31 mouse cellular contexts compared by ENCODE assay signal in genomic region chr17:8621906-8622305, GRCm38 (mm10). TPM values are rescaled to one million over a fixed set of nuclear protein-coding genes. Genes with fewer than 3 reads are reported as not detected.
DNase-seq lines count a peak whose midpoint lies in the region; ATAC-seq and TF ChIP-seq lines count a peak whose summit lies in the region.
"Had no signal": no experiment of that assay in that cellular context is flagged by ENCODE, and none has a peak within 500 bp of the region (broad histone marks: within the 10 kb centered on the region; RNA-seq: fewer than 3 reads in every experiment).

No protein-coding gene starts in this region.

- DNase-seq in gastrocnemius, adult 2 months, result no peak
- DNase-seq in gastrocnemius, adult 18-20 months (ENCODE audit: low spot score), result no peak
- DNase-seq in kidney, adult 11 months, result no peak
- DNase-seq in left cerebral cortex, postnatal 4 days, result peak; percentile 37
- no peak for DNase-seq in left cerebral cortex, adult 18-20 months (ENCODE audit: low spot score in 2 of 2)
- peak; percentile 32 for DNase-seq in limb, embryonic 11.5 days (ENCODE audit: low spot score)
- no peak for DNase-seq in right cerebral cortex, adult 18-20 months
- DNase-seq: adrenal gland, postnatal 14 days; cerebellum, adult 8-10 months; kidney, adult 8-10 months; liver, postnatal 0 days; right cerebral cortex, postnatal 4 days; thymus, adult 18-20 months; thymus, postnatal 36 days had no signal

- TF ChIP-seq CTCF in gastrocnemius, adult 2 months (IDR thresholded peaks at IDR 0.05), result no peak

- 19% methylated on average over 6 of the region's 6 CpGs for WGBS in kidney, embryonic 14.5 days
- WGBS in limb, embryonic 11.5 days, result 36% methylated on average over 6 of the region's 6 CpGs

- ATAC-seq in kidney, embryonic 14.5 days (ENCODE audit: low FRiP score, low TSS enrichment), result peak; percentile 62; the same call in 1 of the 2 replicates
- ATAC-seq in limb, embryonic 11.5 days (ENCODE audit: insufficient number of reproducible peaks, low FRiP score, low TSS enrichment, low read depth), result no peak
- ATAC-seq: CD4-positive, CD25-positive, alpha-beta regulatory T cell, adult 4 months; forebrain, embryonic 16.5 days; liver, postnatal 0 days; lung, postnatal 0 days had no signal

- no peak overlapping the region for H3K9ac ChIP-seq in kidney, embryonic 14.5 days (ENCODE audit: low read depth, low read length)
- H3K9ac ChIP-seq in limb, embryonic 11.5 days (ENCODE audit: low read length), result no peak overlapping the region
- H3K9ac ChIP-seq: liver, postnatal 0 days; midbrain, embryonic 12.5 days had no signal

- H3K36me3 ChIP-seq in kidney, embryonic 14.5 days (ENCODE audit: control insufficient read depth, insufficient read depth, low read length), result no peaks in the 10 kb centered on the region
- H3K36me3 ChIP-seq in limb, embryonic 11.5 days (ENCODE audit: control insufficient read depth, insufficient read depth, low read length), result no peaks in the 10 kb centered on the region
- H3K36me3 ChIP-seq: embryonic facial prominence, embryonic 10.5 days; forebrain, embryonic 10.5 days; midbrain, embryonic 12.5 days had no signal

- H3K4me3 ChIP-seq in gastrocnemius, adult 2 months, result no peak overlapping the region
- H3K4me3 ChIP-seq in kidney, embryonic 14.5 days (ENCODE audit: low read length), result no peak overlapping the region
- no peak overlapping the region for H3K4me3 ChIP-seq in limb, embryonic 11.5 days (ENCODE audit: low read depth, low read length)
- H3K4me3 ChIP-seq: embryonic facial prominence, embryonic 10.5 days; forebrain, embryonic 10.5 days; midbrain, embryonic 12.5 days had no signal

- no peak overlapping the region for H3K4me2 ChIP-seq in kidney, embryonic 14.5 days (replicated peaks; ENCODE audit: low read depth, low read length)
- H3K4me2 ChIP-seq in limb, embryonic 11.5 days (ENCODE audit: low read depth, severe bottlenecking), result no peak overlapping the region
- H3K4me2 ChIP-seq: liver, embryonic 11.5 days; midbrain, embryonic 12.5 days had no signal

- no peaks in the 10 kb centered on the region for H3K27me3 ChIP-seq in kidney, embryonic 14.5 days (ENCODE audit: control insufficient read depth, insufficient read depth, low read length)
- H3K27me3 ChIP-seq in limb, embryonic 11.5 days (ENCODE audit: control insufficient read depth, insufficient read depth, low read length), result no peaks in the 10 kb centered on the region
- H3K27me3 ChIP-seq: midbrain, embryonic 12.5 days had no signal

- H3K4me1 ChIP-seq in kidney, embryonic 14.5 days (ENCODE audit: control insufficient read depth, insufficient read depth, low read length), result peaks cover 15% of the 10 kb centered on the region
- peaks cover 7% of the 10 kb centered on the region; the same call in 1 of the 2 replicates for H3K4me1 ChIP-seq in limb, embryonic 11.5 days (ENCODE audit: control insufficient read depth, insufficient read depth, low read length)
- H3K4me1 ChIP-seq: midbrain, embryonic 12.5 days had no signal

- no peaks in the 10 kb centered on the region for H3K9me3 ChIP-seq in kidney, embryonic 14.5 days (ENCODE audit: control insufficient read depth, low read length)
- no peaks in the 10 kb centered on the region for H3K9me3 ChIP-seq in limb, embryonic 11.5 days (ENCODE audit: control insufficient read depth, low read length)
- H3K9me3 ChIP-seq: embryonic facial prominence, embryonic 10.5 days; forebrain, embryonic 10.5 days; midbrain, embryonic 12.5 days had no signal

- intact Hi-C loops in gastrocnemius, adult 2 months (cut with DNase I), result no loop called here
- intact Hi-C loops in left cerebral cortex, postnatal 4 days (cut with DNase I), result no loop called here

- peak overlapping the region; percentile 28; the same call in 1 of the 2 replicates for H3K27ac ChIP-seq in gastrocnemius, adult 2 months
- peak overlapping the region; percentile 42; the same call in 1 of the 2 replicates for H3K27ac ChIP-seq in kidney, embryonic 14.5 days (ENCODE audit: low read depth, low read length)
- no peak overlapping the region for H3K27ac ChIP-seq in limb, embryonic 11.5 days (replicated peaks; ENCODE audit: low read depth, low read length)
- H3K27ac ChIP-seq: embryonic facial prominence, embryonic 10.5 days; forebrain, embryonic 10.5 days; midbrain, embryonic 12.5 days had no signal

RNA-seq across cellular contexts. Expression of gene Gm17087, which starts 55.2 kb away (rescaled TPM):
- total RNA-seq in gastrocnemius, adult 2 months (2021), result not detected
- total RNA-seq in gastrocnemius, adult 18-20 months (2021), result not detected
- polyA plus RNA-seq in kidney, embryonic 14.5 days (2014; fragmentation: Nextera tagmentation; extraction: Ambion mirVana), result not detected in 2 replicates
- total RNA-seq in left cerebral cortex, postnatal 4 days (2021), result not detected
- total RNA-seq in left cerebral cortex, adult 18-20 months (2021), result not detected
- not detected in 2 replicates for polyA plus RNA-seq in limb, embryonic 11.5 days (2014; fragmentation: Nextera tagmentation; extraction: Ambion mirVana)
- total RNA-seq: adrenal gland, postnatal 14 days; gastrocnemius, postnatal 4 days; layer of hippocampus, adult 8-10 months; left cerebral cortex, postnatal 25 days; monocyte, adult 5-6 weeks had no signal
- polyA plus RNA-seq: cortical plate, adult 2 months; embryonic facial prominence, embryonic 10.5 days; forebrain, embryonic 10.5 days; forebrain, embryonic 16.5 days; heart, postnatal 0 days; hindbrain, embryonic 11.5 days; liver, embryonic 11.5 days; liver, postnatal 0 days; lung, postnatal 0 days; midbrain, embryonic 12.5 days; neural tube, embryonic 11.5 days; stomach, embryonic 14.5 days had no signal

Comparison
In these comparisons a context has a peak if more than half of its experiments do, and no peak if none do; other contexts are left out.
1. DNase-seq: peak in left cerebral cortex, postnatal 4 days (single experiment) and limb, embryonic 11.5 days (single experiment); none in gastrocnemius, adult 2 months (single experiment), gastrocnemius, adult 18-20 months (single experiment), kidney, adult 11 months (single experiment), left cerebral cortex, adult 18-20 months (0 of 2) and right cerebral cortex, adult 18-20 months (single experiment).